Mouse (Mus musculus): ENCODE measurements at regions not wholly inside any gene's neighbourhood (a gene's known extent, or its start where the extent isn't known, plus 50 kb on each side); places are given as distances from the start of the nearest gene placed in this dataset.

- TF ChIP-seq CTCF (IDR thresholded peaks at IDR 0.05; ENCODE audit: borderline replicate concordance, extremely low read depth, insufficient read depth, insufficient read length) (no peak), POLR2A (IDR thresholded peaks at IDR 0.05; ENCODE audit: borderline replicate concordance, extremely low read depth, insufficient read depth, insufficient read length, poor library complexity, severe bottlenecking) (no peak)
These were observed 90.8 kb upstream of the Phyhipl start for GRCm38 (mm10) chr10:70746612-70747011.

Measured in brain, embryonic 14.5 days (tissue).